Mouse (Mus musculus) lung, embryonic 14.5 days (tissue): ENCODE measurements at regions not wholly inside any gene's neighbourhood (a gene's known extent, or its start where the extent isn't known, plus 50 kb on each side); places are given as distances from the start of the nearest gene placed in this dataset.

Source experiments
- ATAC-seq: fragments of 200-750 bp; cut with Nextera tagmentation; 2 replicates; pipeline ENCODE4 v1.8.0; 2017; ENCODE audit warnings: mild to moderate bottlenecking, moderate TSS enrichment, moderate library complexity; ENCODE audit not compliant: insufficient read depth
- DNase-seq: peaks from one replicate; pipeline ENCODE4 v3.0.0-alpha.2; 2015
- H3K27ac ChIP-seq: fragments of 300-500 bp; sonication (generic); 2 replicates; pipeline ENCODE4 v1.5.1; 2014; ENCODE audit warnings: low read depth, mild to moderate bottlenecking, moderate library complexity
- H3K27me3 ChIP-seq: fragments of 300-500 bp; sonication (generic); 2 replicates; pipeline ENCODE4 v1.6.1; 2014; ENCODE audit warnings: low read length, control low read depth; ENCODE audit not compliant: insufficient read depth
- H3K36me3 ChIP-seq: fragments of 300-500 bp; sonication (generic); 2 replicates; pipeline ENCODE4 v1.6.1; 2014; ENCODE audit warnings: control low read depth; ENCODE audit not compliant: insufficient read depth
- H3K4me1 ChIP-seq: fragments of 300-500 bp; sonication (generic); 2 replicates; pipeline ENCODE4 v1.6.1; 2014; ENCODE audit warnings: antibody characterized with exemption, control low read depth; ENCODE audit not compliant: insufficient read depth
- H3K4me2 ChIP-seq: fragments of 300-500 bp; sonication (generic); 2 replicates; pipeline ENCODE4 v1.6.1; 2014; ENCODE audit warnings: mild to moderate bottlenecking
- H3K4me3 ChIP-seq: fragments of 300-500 bp; sonication (generic); 2 replicates; pipeline ENCODE4 v1.5.1; 2014; ENCODE audit warnings: low read depth, low read length
- H3K9ac ChIP-seq: fragments of 300-500 bp; sonication (generic); 2 replicates; pipeline ENCODE4 v1.6.1; 2014
- H3K9me3 ChIP-seq: fragments of 300-500 bp; sonication (generic); 2 replicates; pipeline ENCODE4 v1.6.1; 2016; ENCODE audit warnings: low read depth, low read length, control low read depth
- CTCF ChIP-seq: IDR thresholded peaks from 2 replicates; pipeline ENCODE4 v1.5.1; 2016; ENCODE audit warnings: antibody characterized with exemption, low read depth
- WGBS: fragments of 180-500 bp; shearing (Covaris S2); extraction: QIAGEN DNeasy Blood & Tissue Kit; methylation state at CpG from one replicate; pipeline ENCODE4 v1.1.7; 2014; 5-methylcytosine and 5-hydroxymethylcytosine counted together

DNA sequence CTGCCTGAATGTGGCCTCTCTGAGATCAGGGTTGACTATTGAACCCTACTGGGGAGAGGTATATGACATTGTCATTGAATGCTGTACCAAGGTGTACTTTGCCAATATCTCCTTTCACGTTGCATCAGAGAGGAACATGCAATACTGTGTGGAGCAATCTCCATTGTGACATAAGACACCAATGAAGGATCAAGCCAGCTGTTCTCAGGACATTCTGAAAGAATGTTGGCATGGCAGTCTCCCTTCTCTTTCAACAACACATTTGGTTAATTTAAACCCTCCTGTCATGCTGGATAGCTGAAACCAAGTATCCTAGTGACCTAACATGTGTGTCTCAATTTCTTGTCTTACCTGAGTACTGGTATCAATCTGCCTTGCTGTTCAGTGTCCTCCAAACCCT lies 159.5 kb downstream of the Ttc8 start:
- H3K27ac ChIP-seq = no peak overlapping the region
- H3K4me2 ChIP-seq = no peak overlapping the region
- no peak for TF ChIP-seq CTCF
- H3K4me1 ChIP-seq = no peaks in the 10 kb centered on the region
- DNase-seq (no peak), ATAC-seq (no peak)
- H3K9me3 ChIP-seq = no peaks in the 10 kb centered on the region
- H3K27me3 ChIP-seq = peaks cover 11% of the 10 kb centered on the region; the same call in 1 of the 2 replicates
- H3K9ac ChIP-seq = no peak overlapping the region
- H3K36me3 ChIP-seq = no peaks in the 10 kb centered on the region
- WGBS = 76% methylated on average over 1 of the region's 1 CpGs
- no peak overlapping the region for H3K4me3 ChIP-seq

DNA sequence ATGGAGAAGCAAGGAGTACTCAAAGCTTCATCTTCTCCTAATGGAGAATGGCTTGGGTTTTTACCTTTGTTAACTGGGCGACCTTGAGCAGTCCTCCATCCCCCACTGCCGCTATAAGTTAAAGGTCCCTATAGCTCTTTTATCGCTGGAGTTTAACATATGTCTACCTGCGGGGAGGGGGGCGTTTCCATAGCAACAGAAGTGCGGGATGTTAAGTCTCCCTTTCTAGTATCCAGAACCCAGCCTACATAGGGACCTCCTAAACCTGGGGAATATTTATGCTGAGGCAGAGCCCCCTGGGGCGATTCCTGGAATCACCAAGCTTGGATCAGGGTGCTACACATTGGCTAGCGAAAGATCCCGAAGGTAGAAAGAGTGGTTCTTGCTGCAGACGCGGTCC lies 163.2 kb downstream of the Ttc8 start:
- no peak overlapping the region for H3K4me3 ChIP-seq
- ATAC-seq (no peak; the same call in 1 of the 2 replicates), DNase-seq (no peak)
- H3K9me3 ChIP-seq = no peaks in the 10 kb centered on the region
- no peaks in the 10 kb centered on the region for H3K4me1 ChIP-seq
- TF ChIP-seq CTCF = no peak
- H3K27me3 ChIP-seq = peaks cover 11% of the 10 kb centered on the region; the same call in 1 of the 2 replicates
- no peak overlapping the region for H3K4me2 ChIP-seq
- H3K9ac ChIP-seq = no peak overlapping the region
- H3K27ac ChIP-seq = no peak overlapping the region
- no peaks in the 10 kb centered on the region for H3K36me3 ChIP-seq
- 42% methylated on average over 11 of the region's 11 CpGs for WGBS

DNA sequence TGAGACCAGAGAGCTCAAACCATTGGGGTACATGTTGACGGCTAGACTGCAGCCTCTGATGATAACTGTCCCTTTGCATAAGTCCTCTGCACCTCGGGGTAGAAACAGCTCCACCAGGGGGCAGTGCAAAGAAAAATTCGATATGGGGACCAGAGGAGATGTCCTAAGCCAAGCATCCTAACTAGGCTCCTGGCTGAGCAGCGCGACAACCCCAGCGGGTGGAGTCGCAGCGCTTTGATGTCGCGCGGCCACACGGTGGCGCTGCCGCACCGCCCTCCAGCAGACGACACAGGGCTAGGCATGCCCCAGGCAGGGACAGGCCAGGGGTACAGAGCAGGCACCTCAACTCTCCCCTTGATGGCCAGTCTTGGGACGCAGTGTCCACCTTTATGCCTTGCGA lies 163.8 kb downstream of the Ttc8 start:
- ATAC-seq (peak; percentile 92), DNase-seq (peak; percentile 90)
- peak; percentile 100 for TF ChIP-seq CTCF
- Histone ChIP-seq H3K27me3 (peaks cover 11% of the 10 kb centered on the region; the same call in 1 of the 2 replicates), H3K4me1 (no peaks in the 10 kb centered on the region), H3K9ac (no peak overlapping the region), H3K36me3 (no peaks in the 10 kb centered on the region), H3K4me3 (no peak overlapping the region), H3K27ac (no peak overlapping the region), H3K4me2 (no peak overlapping the region), H3K9me3 (no peaks in the 10 kb centered on the region)
- 7% methylated on average over 18 of the region's 18 CpGs for WGBS

DNA sequence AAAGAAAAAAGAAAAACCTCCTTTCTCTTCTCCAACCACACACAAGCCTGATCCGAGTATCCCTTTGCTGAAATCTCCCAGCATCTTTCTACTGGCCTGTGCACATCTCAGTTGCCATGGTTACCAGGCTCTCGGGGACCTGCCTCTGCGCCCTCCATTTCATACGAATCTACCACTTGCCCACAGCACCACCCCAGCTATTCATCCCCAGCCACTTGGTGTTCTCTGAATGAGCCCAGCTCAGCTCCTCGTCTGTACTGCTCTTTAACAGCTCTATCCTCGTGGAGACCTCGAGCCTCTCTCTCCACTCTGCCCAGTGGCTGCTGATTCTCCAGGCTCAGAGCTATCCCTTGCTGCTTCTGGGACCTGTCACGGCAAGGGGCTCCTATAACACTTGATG lies 166.9 kb downstream of the Ttc8 start:
- no peak for TF ChIP-seq CTCF
- no peak overlapping the region for H3K9ac ChIP-seq
- no peaks in the 10 kb centered on the region for H3K9me3 ChIP-seq
- H3K36me3 ChIP-seq = no peaks in the 10 kb centered on the region
- H3K27ac ChIP-seq = no peak overlapping the region
- no peak overlapping the region for H3K4me3 ChIP-seq
- ATAC-seq (no peak), DNase-seq (no peak)
- H3K4me2 ChIP-seq = no peak overlapping the region
- WGBS = 38% methylated on average over 8 of the region's 8 CpGs
- no peaks in the 10 kb centered on the region for H3K4me1 ChIP-seq
- H3K27me3 ChIP-seq = peaks cover 11% of the 10 kb centered on the region; the same call in 1 of the 2 replicates

DNA sequence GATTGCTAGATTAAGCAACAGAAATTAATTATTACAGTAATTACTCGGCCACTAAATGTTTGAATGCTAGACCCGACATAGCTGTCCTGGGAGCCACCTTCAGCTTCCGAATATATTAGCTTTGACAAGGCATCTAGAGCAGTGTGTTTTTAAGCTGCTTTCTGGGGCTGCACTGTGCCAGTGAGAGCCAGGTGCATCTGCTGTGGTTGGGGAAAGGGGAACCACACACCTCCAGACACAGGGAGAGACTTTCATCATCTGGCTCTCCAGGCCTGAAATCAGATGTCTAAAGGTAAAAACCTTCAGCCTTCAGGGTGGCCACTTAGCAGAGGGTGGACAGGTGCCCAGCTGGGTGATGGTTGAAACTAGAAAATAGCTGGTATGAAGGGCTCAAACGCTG lies 171.4 kb downstream of the Ttc8 start:
- H3K4me1 ChIP-seq = no peaks in the 10 kb centered on the region
- 62% methylated on average over 4 of the region's 4 CpGs for WGBS
- no peak overlapping the region for H3K4me3 ChIP-seq
- no peak overlapping the region for H3K27ac ChIP-seq
- DNase-seq (no peak), ATAC-seq (no peak)
- H3K27me3 ChIP-seq = no peaks in the 10 kb centered on the region
- no peak overlapping the region for H3K9ac ChIP-seq
- no peaks in the 10 kb centered on the region for H3K36me3 ChIP-seq
- no peak overlapping the region for H3K4me2 ChIP-seq
- TF ChIP-seq CTCF = no peak
- H3K9me3 ChIP-seq = no peaks in the 10 kb centered on the region

DNA sequence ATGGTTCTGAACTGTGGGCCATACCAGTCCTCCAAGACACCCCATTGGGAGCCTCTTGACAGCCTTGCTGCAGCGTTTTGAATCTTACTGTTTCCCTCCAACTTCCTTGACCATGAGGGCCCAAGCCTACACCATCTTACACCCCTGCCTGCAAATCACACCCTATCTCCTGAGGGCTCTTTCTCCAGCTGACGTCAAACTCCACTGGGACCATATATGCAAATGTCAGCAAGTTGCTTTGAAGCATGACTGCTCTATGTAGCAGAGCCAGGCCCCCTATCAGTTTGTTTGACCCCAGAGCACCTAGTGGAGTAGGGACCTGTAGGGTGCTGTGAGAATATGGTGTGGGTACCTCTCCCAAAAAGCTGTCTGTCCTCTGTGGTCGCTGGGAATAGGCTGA lies 172.8 kb downstream of the Ttc8 start:
- H3K27me3 ChIP-seq = no peaks in the 10 kb centered on the region
- DNase-seq = no peak
- H3K36me3 ChIP-seq = no peaks in the 10 kb centered on the region
- no peak for TF ChIP-seq CTCF
- no peak overlapping the region for H3K4me2 ChIP-seq
- no peaks in the 10 kb centered on the region for H3K4me1 ChIP-seq
- 50% methylated on average over 3 of the region's 3 CpGs for WGBS
- ATAC-seq = no peak
- H3K9ac ChIP-seq = no peak overlapping the region
- no peak overlapping the region for H3K27ac ChIP-seq
- no peaks in the 10 kb centered on the region for H3K9me3 ChIP-seq
- no peak overlapping the region for H3K4me3 ChIP-seq

DNA sequence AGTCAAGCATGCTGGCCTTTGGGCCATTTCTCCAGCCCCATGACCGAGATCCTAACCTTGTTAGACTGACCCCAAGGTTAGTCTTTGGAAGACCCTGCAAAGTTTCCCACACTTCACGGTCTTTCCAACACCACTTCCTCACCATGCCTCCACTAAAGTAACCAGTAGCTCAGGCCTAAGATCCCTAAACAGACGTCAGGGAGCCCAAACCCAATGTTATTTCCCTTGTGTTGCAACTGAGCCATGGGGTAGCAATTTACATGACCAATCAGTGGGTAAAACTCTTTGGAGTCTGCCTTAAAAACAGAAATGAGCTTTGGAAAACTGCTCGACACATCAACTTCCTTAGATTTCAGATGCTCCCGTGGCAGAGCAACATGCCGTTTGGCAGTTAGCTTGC lies 173.6 kb downstream of the Ttc8 start:
- H3K9ac ChIP-seq = no peak overlapping the region
- no peak for ATAC-seq
- no peak overlapping the region for H3K4me3 ChIP-seq
- no peaks in the 10 kb centered on the region for H3K27me3 ChIP-seq
- H3K9me3 ChIP-seq = no peaks in the 10 kb centered on the region
- TF ChIP-seq CTCF = no peak
- H3K36me3 ChIP-seq = no peaks in the 10 kb centered on the region
- DNase-seq = no peak
- no peaks in the 10 kb centered on the region for H3K4me1 ChIP-seq
- no peak overlapping the region for H3K4me2 ChIP-seq
- H3K27ac ChIP-seq = no peak overlapping the region
- WGBS = 79% methylated on average over 6 of the region's 6 CpGs
